In the genomic region with DNA sequence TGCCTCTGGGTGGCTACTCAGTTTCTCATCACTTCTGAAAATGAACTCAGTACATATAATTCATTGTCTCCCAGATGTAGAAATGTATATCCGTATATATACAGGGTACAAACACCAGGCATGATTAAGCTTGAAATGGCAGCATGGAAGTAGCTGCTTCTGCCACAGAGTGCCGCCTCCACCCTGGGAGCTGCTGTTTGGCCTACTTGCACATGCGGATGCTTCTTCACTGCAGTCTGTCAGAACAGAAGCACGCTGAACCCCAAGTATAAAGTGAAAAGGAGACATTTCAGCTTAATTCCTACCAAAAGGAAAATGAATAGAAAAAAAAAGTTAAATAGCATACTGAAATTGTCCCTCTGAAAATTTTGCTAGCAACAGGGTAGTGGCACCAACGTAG, we compare ENCODE assay signal across 22 mouse cellular contexts.
DNase-seq lines count a peak whose midpoint lies in the region; TF ChIP-seq lines count a peak whose summit lies in the region.
"Had no signal": no experiment of that assay in that cellular context is flagged by ENCODE, and none has a peak within 500 bp of the region (broad histone marks: within the 10 kb centered on the region; RNA-seq: fewer than 3 reads in every experiment).

No protein-coding gene starts in this region.

- peak; percentile 27 to 30 for DNase-seq in layer of hippocampus, adult 2 months (ENCODE audit: low spot score in 2 of 2)
- DNase-seq in layer of hippocampus, adult 11-12 months (ENCODE audit: low spot score) = no peak
- peak; percentile 11 to 58 for DNase-seq in left cerebral cortex, postnatal 25 days (ENCODE audit: low spot score in 2 of 2)
- DNase-seq in left cerebral cortex, postnatal 10 days (ENCODE audit: extremely low spot score in 1 of 2, low spot score in 2 of 2) = no peak
- peak; percentile 28 to 38 for DNase-seq in right cerebral cortex, postnatal 10 days (ENCODE audit: low spot score in 2 of 2)
- no peak for DNase-seq in right cerebral cortex, postnatal 14 days
- DNase-seq in telencephalon, adult 2 months (ENCODE audit: low read depth, low spot score) = peak; percentile 32
- DNase-seq in urinary bladder, postnatal 14 days (ENCODE audit: low spot score) = no peak
- DNase-seq: adrenal gland, adult 2 months; adrenal gland, postnatal 25 days; cerebellum, adult 2 months; cerebellum, postnatal 10 days; embryo, embryonic 11 days; gastrocnemius, adult 2 months; gastrocnemius, postnatal 25 days; heart, postnatal 4 days had no signal

- TF ChIP-seq CTCF in layer of hippocampus, adult 2 months (conservative IDR thresholded peaks at IDR 0.05) = no peak

- no peak overlapping the region for H3K4me3 ChIP-seq in layer of hippocampus, adult 2 months
- H3K4me3 ChIP-seq: embryonic facial prominence, embryonic 15.5 days; erythroblast, embryonic 14.5 days; forebrain, embryonic 10.5 days; forebrain, embryonic 15.5 days; gastrocnemius, adult 2 months; heart, embryonic 13.5 days; hindbrain, embryonic 12.5 days had no signal

- intact Hi-C loops in left cerebral cortex, postnatal 25 days (cut with DNase I) = no loop called here
- intact Hi-C loops in left cerebral cortex, postnatal 10 days (cut with DNase I) = no loop called here

- peak overlapping the region; percentile 84 for H3K27ac ChIP-seq in layer of hippocampus, adult 2 months
- H3K27ac ChIP-seq: embryonic facial prominence, embryonic 15.5 days; forebrain, embryonic 10.5 days; forebrain, embryonic 15.5 days; gastrocnemius, adult 2 months; heart, embryonic 13.5 days; hindbrain, embryonic 12.5 days had no signal

Comparison
In these comparisons a context has a peak if more than half of its experiments do, and no peak if none do; other contexts are left out.
1. DNase-seq: peak in layer of hippocampus, adult 2 months (2 of 2), left cerebral cortex, postnatal 25 days (2 of 2), right cerebral cortex, postnatal 10 days (2 of 2) and telencephalon, adult 2 months (single experiment); none in layer of hippocampus, adult 11-12 months (single experiment), left cerebral cortex, postnatal 10 days (0 of 2), right cerebral cortex, postnatal 14 days (single experiment) and urinary bladder, postnatal 14 days (single experiment).